15 mouse cellular contexts compared by ENCODE assay signal in the genomic region with DNA sequence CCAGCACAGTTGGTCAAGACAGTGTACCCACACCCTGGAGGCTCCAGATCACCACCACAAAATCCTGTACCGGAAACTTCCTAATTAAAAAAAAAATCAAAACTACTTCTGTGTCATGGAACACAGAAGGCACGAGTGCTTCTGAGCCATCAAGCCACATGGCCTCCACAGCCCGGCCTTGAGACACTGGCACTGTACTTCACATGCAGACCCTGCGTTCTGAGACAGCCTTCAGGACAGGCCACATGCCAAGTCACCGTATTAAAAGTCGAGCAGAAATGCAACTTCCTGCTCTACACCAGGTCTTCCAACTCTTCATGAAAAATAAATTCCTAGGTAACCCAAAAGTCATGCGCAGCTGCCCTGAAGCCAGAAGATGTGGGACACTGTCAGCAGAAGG. TPM values are rescaled to one million over a fixed set of nuclear protein-coding genes. Genes with fewer than 3 reads are reported as not detected.
DNase-seq lines count a peak whose midpoint lies in the region.
"Had no signal": no experiment of that assay in that cellular context is flagged by ENCODE, and none has a peak within 500 bp of the region (broad histone marks: within the 10 kb centered on the region; RNA-seq: fewer than 3 reads in every experiment).

No protein-coding gene starts in this region.

- DNase-seq in adrenal gland, adult (ENCODE audit: inconsistent age in 2 of 2, low spot score in 1 of 2) = peak; percentile 68 to 72
- no peak for DNase-seq in adrenal gland, postnatal 4 days (ENCODE audit: low spot score in 2 of 2)
- peak; percentile 54 for DNase-seq in adrenal gland, adult 2 months
- peak; percentile 43 for DNase-seq in adrenal gland, postnatal 10 days
- DNase-seq in adrenal gland, postnatal 25 days = peak; percentile 30
- DNase-seq in kidney, postnatal 36 days = no peak
- DNase-seq in lung, postnatal 14 days = no peak
- no peak for DNase-seq in heart, adult 8-10 months (ENCODE audit: low spot score)
- DNase-seq: B cell, adult 2 months; cerebellum, adult 11-12 months; cerebellum, adult 2 months; cerebellum, adult 9-10 months; cerebellum, postnatal 10 days; cerebellum, postnatal 25 days; forebrain, postnatal 0 days had no signal

RNA-seq across cellular contexts. Expression of a gene that starts 55.3 kb away (rescaled TPM):
- total RNA-seq in adrenal gland, postnatal 4 days (2021) = 10 to 100 TPM; 41.3 to 44.8 TPM
- 10 to 100 TPM; 31.4 to 32.6 TPM for total RNA-seq in adrenal gland, adult 2 months (2021)
- polyA plus RNA-seq in adrenal gland, adult 2 months (2012; rRNA removed) = 3.9 and 5.5 TPM in 2 replicates
- 10 to 100 TPM; 28.2 to 28.7 TPM for total RNA-seq in adrenal gland, postnatal 10 days (2021)
- total RNA-seq in adrenal gland, postnatal 25 days (2021) = 30.2 and 37.1 TPM in 2 replicates
- total RNA-seq in heart, adult 8-10 months (2022) = 10 to 100 TPM; 32.6 to 42.3 (median 39.6) TPM

Comparison
In these comparisons a context has a peak if more than half of its experiments do, and no peak if none do; other contexts are left out.
1. DNase-seq: peak in adrenal gland, adult (2 of 2), adrenal gland, adult 2 months (single experiment), adrenal gland, postnatal 10 days (single experiment) and adrenal gland, postnatal 25 days (single experiment); none in adrenal gland, postnatal 4 days (0 of 2), kidney, postnatal 36 days (0 of 2), lung, postnatal 14 days (single experiment) and heart, adult 8-10 months (single experiment).